Mouse (Mus musculus): ENCODE results near the gene B3galt2. TPM values are rescaled to one million over a fixed set of nuclear protein-coding genes. Genes with fewer than 3 reads are reported as not detected.

B3galt2 gene
- total RNA-seq, 4 experiments from 2014 or later = 0.29 to 0.96 (median 0.66) TPM

GRCm38 (mm10) chr1:143702741-143703262, 62.3 kb downstream of the B3galt2 start, which contains the start of gene Cdc73:
TSS of gene Cdc73 (minus strand) at chr1:143702893.
- DNase-seq (ENCODE audit: low spot score in 2 of 2) = peak; percentile 90 to 92

Other genes starting within 250 kb of the B3galt2 start
- 10 to 100 TPM; 47.1 to 59.3 (median 52.9) TPM for gene Cdc73, start 62.2 kb downstream of the B3galt2 start, total RNA-seq (2022)
- gene Glrx2, start 75.7 kb downstream of the B3galt2 start, total RNA-seq (2022) = 10 to 100 TPM; 81.4 to 90.4 (median 85.8) TPM
- 1 to 10 TPM; 2.8 to 3.6 (median 3.2) TPM for gene Trove2, start 136.4 kb downstream of the B3galt2 start, total RNA-seq (2022)
- gene Uchl5, start 136.6 kb downstream of the B3galt2 start, total RNA-seq (2022) = 10 to 100 TPM; 19.7 to 25.1 (median 22.2) TPM

All from gastrocnemius, adult 8-10 months (tissue).